ENCODE assay signal across 8 mouse cellular contexts in genomic region chr10:91229518-91229961, GRCm38 (mm10). TPM values are rescaled to one million over a fixed set of nuclear protein-coding genes. Genes with fewer than 3 reads are reported as not detected.
DNase-seq lines count a peak whose midpoint lies in the region; ATAC-seq lines count a peak whose summit lies in the region.

No protein-coding gene starts in this region.

- H3K4me3 ChIP-seq in kidney, embryonic 14.5 days (ENCODE audit: low read length), result no peak overlapping the region
- H3K4me3 ChIP-seq in brown adipose tissue, adult 24 weeks (ENCODE audit: insufficient read depth, low read depth, low read length), result no peak overlapping the region
- peak overlapping the region; percentile 13; the same call in 1 of the 2 replicates for H3K4me3 ChIP-seq in forebrain, embryonic 14.5 days (ENCODE audit: low read depth, low read length)

- H3K4me2 ChIP-seq in kidney, embryonic 14.5 days (replicated peaks; ENCODE audit: low read depth, low read length), result peak overlapping the region; percentile 28
- peak overlapping the region; percentile 41 for H3K4me2 ChIP-seq in forebrain, embryonic 14.5 days (ENCODE audit: low read length)

- ATAC-seq in kidney, embryonic 14.5 days (ENCODE audit: low FRiP score, low TSS enrichment), result peak; percentile 81
- peak; percentile 85 for ATAC-seq in forebrain, embryonic 14.5 days

- peaks cover 6% of the 10 kb centered on the region; the same call in 1 of the 2 replicates for H3K4me1 ChIP-seq in kidney, embryonic 14.5 days (ENCODE audit: control insufficient read depth, insufficient read depth, low read length)
- no peaks in the 10 kb centered on the region for H3K4me1 ChIP-seq in brown adipose tissue, adult 24 weeks (ENCODE audit: control insufficient read depth, insufficient read depth, insufficient read length, low read length)
- peaks cover 14% of the 10 kb centered on the region for H3K4me1 ChIP-seq in forebrain, embryonic 14.5 days (ENCODE audit: control insufficient read depth, insufficient read depth, low read length)

- H3K27ac ChIP-seq in kidney, embryonic 14.5 days (ENCODE audit: low read depth, low read length), result peak overlapping the region; percentile 82
- H3K27ac ChIP-seq in brown adipose tissue, adult 24 weeks (replicated peaks; ENCODE audit: low read depth, low read length), result 0 out of 2 replicates have a peak overlapping the region, but pooled peaks have one; percentile 15
- peak overlapping the region; percentile 55; the same call in 1 of the 2 replicates for H3K27ac ChIP-seq in forebrain, embryonic 14.5 days (ENCODE audit: low read depth, low read length)

- no peak for DNase-seq in kidney, adult 8-10 months
- peak; percentile 79 for DNase-seq in forebrain, embryonic 14.5 days (ENCODE audit: low spot score)
- DNase-seq in layer of hippocampus, postnatal 10 days (ENCODE audit: low spot score in 2 of 2), result peak; percentile 20 to 22
- DNase-seq in neural tube, embryonic 10.5 days (ENCODE audit: extremely low spot score, low spot score), result peak; percentile 48
- DNase-seq in testis, postnatal 10 days (ENCODE audit: low spot score), result no peak
- no peak for DNase-seq in urinary bladder, adult 2 months (ENCODE audit: low spot score)

- H3K9me3 ChIP-seq in kidney, embryonic 14.5 days (ENCODE audit: control insufficient read depth, low read length), result no peaks in the 10 kb centered on the region
- no peaks in the 10 kb centered on the region for H3K9me3 ChIP-seq in forebrain, embryonic 14.5 days (replicated peaks; ENCODE audit: control insufficient read depth, low read length)

- WGBS in kidney, embryonic 14.5 days, result 30% methylated on average over 7 of the region's 7 CpGs
- 7% methylated on average over 7 of the region's 7 CpGs for WGBS in forebrain, embryonic 14.5 days

- no peaks in the 10 kb centered on the region for H3K36me3 ChIP-seq in kidney, embryonic 14.5 days (ENCODE audit: control insufficient read depth, insufficient read depth, low read length)
- no peaks in the 10 kb centered on the region for H3K36me3 ChIP-seq in forebrain, embryonic 14.5 days (ENCODE audit: control insufficient read depth, insufficient read depth, low read length)

- H3K9ac ChIP-seq in kidney, embryonic 14.5 days (ENCODE audit: low read depth, low read length), result peak overlapping the region; percentile 19; the same call in 1 of the 2 replicates
- peak overlapping the region; percentile 45; the same call in 1 of the 2 replicates for H3K9ac ChIP-seq in forebrain, embryonic 14.5 days (ENCODE audit: low read length)

- H3K27me3 ChIP-seq in kidney, embryonic 14.5 days (ENCODE audit: control insufficient read depth, insufficient read depth, low read length), result no peaks in the 10 kb centered on the region
- no peaks in the 10 kb centered on the region for H3K27me3 ChIP-seq in forebrain, embryonic 14.5 days (replicated peaks; ENCODE audit: control insufficient read depth, insufficient read depth, low read length)

RNA-seq across cellular contexts. Expression of gene Tmpo, which starts 48.4 kb away (rescaled TPM):
- polyA plus RNA-seq in kidney, embryonic 14.5 days (2014; fragmentation: Nextera tagmentation; extraction: Ambion mirVana), result 293 and 328 TPM in 2 replicates
- polyA plus RNA-seq in brown adipose tissue, adult 24 weeks (2012; ENCODE audit: insufficient read depth, insufficient read length, missing spikeins), result 10.0 and 16.6 TPM in 2 replicates
- 157 and 165 TPM in 2 replicates for polyA plus RNA-seq in forebrain, embryonic 14.5 days (2014; fragmentation: Nextera tagmentation; extraction: Ambion mirVana)
- 10 to 100 TPM; 45.0 to 53.2 TPM for total RNA-seq in layer of hippocampus, postnatal 10 days (2021)
- 66.1 and 77.0 TPM in 2 replicates for polyA plus RNA-seq in urinary bladder, adult 2 months (2012; rRNA removed)

Comparison
In these comparisons a context has a peak if more than half of its experiments do, and no peak if none do; other contexts are left out.
1. H3K27ac ChIP-seq: peak in every context shown above with its lines; median percentile 82 in kidney, embryonic 14.5 days; 55 in forebrain, embryonic 14.5 days; 15 in brown adipose tissue, adult 24 weeks.
2. DNase-seq: peak in forebrain, embryonic 14.5 days (single experiment), layer of hippocampus, postnatal 10 days (2 of 2) and neural tube, embryonic 10.5 days (single experiment); none in kidney, adult 8-10 months (0 of 2), testis, postnatal 10 days (single experiment) and urinary bladder, adult 2 months (single experiment).